In genomic region chr16:78319711-78320110, GRCm38 (mm10) we compare ENCODE assay signal across 29 mouse cellular contexts. TPM values are rescaled to one million over a fixed set of nuclear protein-coding genes. Genes with fewer than 3 reads are reported as not detected.
"Had no signal": no experiment of that assay in that cellular context is flagged by ENCODE, and none has a peak within 500 bp of the region (broad histone marks: within the 10 kb centered on the region; RNA-seq: fewer than 3 reads in every experiment).

No protein-coding gene starts in this region.

- DNase-seq: cerebellum, adult 18-20 months; cerebellum, adult 2 months; cerebellum, adult 8-10 months; cerebellum, adult 9-10 months; cerebellum, adult 9-11 months; cerebellum, postnatal 10 days; cerebellum, postnatal 14 days; cerebellum, postnatal 25 days; cerebellum, postnatal 36 days; embryo, embryonic 11 days; forebrain, postnatal 0 days; gastrocnemius, adult 2 months; gastrocnemius, postnatal 10 days; gastrocnemius, postnatal 14 days; gastrocnemius, postnatal 25 days; gastrocnemius, postnatal 36 days; heart, adult 11 months; heart, adult 18-20 months; heart, adult 2 months had no signal

- ATAC-seq: forebrain, embryonic 14.5 days; forebrain, embryonic 15.5 days; forebrain, embryonic 16.5 days; forebrain, postnatal 0 days had no signal

- H3K36me3 ChIP-seq: embryonic facial prominence, embryonic 12.5 days; embryonic facial prominence, embryonic 13.5 days; embryonic facial prominence, embryonic 15.5 days; forebrain, embryonic 15.5 days had no signal

- H3K4me2 ChIP-seq: embryonic facial prominence, embryonic 12.5 days; embryonic facial prominence, embryonic 13.5 days; embryonic facial prominence, embryonic 15.5 days; forebrain, embryonic 12.5 days; forebrain, embryonic 15.5 days had no signal

- H3K27me3 ChIP-seq: embryonic facial prominence, embryonic 12.5 days; embryonic facial prominence, embryonic 13.5 days; embryonic facial prominence, embryonic 15.5 days; forebrain, embryonic 12.5 days; forebrain, embryonic 15.5 days had no signal

- H3K27ac ChIP-seq: embryonic facial prominence, embryonic 10.5 days; embryonic facial prominence, embryonic 12.5 days; embryonic facial prominence, embryonic 13.5 days; embryonic facial prominence, embryonic 15.5 days; forebrain, embryonic 10.5 days; forebrain, embryonic 12.5 days; forebrain, embryonic 15.5 days; gastrocnemius, adult 2 months; heart, adult 2 months had no signal

- H3K9me3 ChIP-seq: embryonic facial prominence, embryonic 10.5 days; embryonic facial prominence, embryonic 12.5 days; embryonic facial prominence, embryonic 13.5 days; embryonic facial prominence, embryonic 15.5 days; forebrain, embryonic 10.5 days; forebrain, embryonic 12.5 days; forebrain, embryonic 15.5 days had no signal

- H3K4me3 ChIP-seq: embryonic facial prominence, embryonic 10.5 days; embryonic facial prominence, embryonic 12.5 days; embryonic facial prominence, embryonic 13.5 days; embryonic facial prominence, embryonic 15.5 days; erythroblast, embryonic 14.5 days; forebrain, embryonic 10.5 days; forebrain, embryonic 12.5 days; forebrain, embryonic 15.5 days; gastrocnemius, adult 2 months; heart, adult 2 months had no signal

- H3K9ac ChIP-seq: embryonic facial prominence, embryonic 12.5 days; embryonic facial prominence, embryonic 13.5 days; embryonic facial prominence, embryonic 15.5 days; forebrain, embryonic 12.5 days; forebrain, embryonic 15.5 days; forebrain, postnatal 0 days had no signal

RNA-seq across cellular contexts. Expression of gene Cxadr, which starts 18.4 kb away (rescaled TPM):
- polyA plus RNA-seq: erythroblast, embryonic 14.5 days had no signal
